Mouse (Mus musculus) hindbrain, embryonic 13.5 days (tissue): Measurements from ENCODE around the gene Cnot6. TPM values are rescaled to one million over a fixed set of nuclear protein-coding genes. Genes with fewer than 3 reads are reported as not detected.

Source experiments
- ATAC-seq: fragments of 200-750 bp; cut with Nextera tagmentation; 2 replicates; pipeline ENCODE4 v1.8.0; 2017; ENCODE audit warnings: moderate TSS enrichment; ENCODE audit not compliant: low FRiP score
- H3K27ac ChIP-seq: fragments of 300-500 bp; sonication (generic); 2 replicates; pipeline ENCODE4 v1.5.1; 2015; ENCODE audit warnings: inconsistent platforms, mild to moderate bottlenecking, moderate library complexity
- H3K27me3 ChIP-seq: fragments of 300-500 bp; sonication (generic); 2 replicates; pipeline ENCODE4 v1.6.1; 2015; ENCODE audit warnings: mild to moderate bottlenecking, inconsistent platforms
- H3K36me3 ChIP-seq: fragments of 300-500 bp; sonication (generic); 2 replicates; pipeline ENCODE4 v1.6.1; 2015; ENCODE audit warnings: mild to moderate bottlenecking, inconsistent platforms
- H3K4me1 ChIP-seq: fragments of 300-500 bp; sonication (generic); replicated peaks from 2 replicates; pipeline ENCODE4 v1.6.1; 2015; ENCODE audit warnings: inconsistent platforms
- H3K4me2 ChIP-seq: fragments of 300-500 bp; sonication (generic); 2 replicates; pipeline ENCODE4 v1.6.1; 2015; ENCODE audit warnings: inconsistent platforms, mild to moderate bottlenecking, moderate library complexity
- H3K4me3 ChIP-seq: fragments of 300-500 bp; sonication (generic); 2 replicates; pipeline ENCODE4 v1.5.1; 2015; ENCODE audit warnings: mild to moderate bottlenecking, inconsistent platforms
- H3K9ac ChIP-seq: fragments of 300-500 bp; sonication (generic); 2 replicates; pipeline ENCODE4 v1.6.1; 2015; ENCODE audit warnings: mild to moderate bottlenecking, inconsistent platforms
- H3K9me3 ChIP-seq: fragments of 300-500 bp; sonication (generic); 2 replicates; pipeline ENCODE4 v1.6.1; 2016; ENCODE audit warnings: inconsistent platforms
- WGBS: fragments of 180-500 bp; shearing (Covaris S2); methylation state at CpG from one replicate; pipeline ENCODE4 v1.1.7; 2015; 5-methylcytosine and 5-hydroxymethylcytosine counted together
- polyA plus RNA-seq: library from polyadenylated mRNA; unstranded; fragments of >200 nt; fragmentation: Nextera tagmentation; extraction: Ambion mirVana; gene quantifications from 2 replicates; pipeline ENCODE4 v1.2.1, GENCODE M21; 2015

Cnot6 gene
- polyA plus RNA-seq, 1 experiment from 2014 or later = 57.1 TPM

DNA sequence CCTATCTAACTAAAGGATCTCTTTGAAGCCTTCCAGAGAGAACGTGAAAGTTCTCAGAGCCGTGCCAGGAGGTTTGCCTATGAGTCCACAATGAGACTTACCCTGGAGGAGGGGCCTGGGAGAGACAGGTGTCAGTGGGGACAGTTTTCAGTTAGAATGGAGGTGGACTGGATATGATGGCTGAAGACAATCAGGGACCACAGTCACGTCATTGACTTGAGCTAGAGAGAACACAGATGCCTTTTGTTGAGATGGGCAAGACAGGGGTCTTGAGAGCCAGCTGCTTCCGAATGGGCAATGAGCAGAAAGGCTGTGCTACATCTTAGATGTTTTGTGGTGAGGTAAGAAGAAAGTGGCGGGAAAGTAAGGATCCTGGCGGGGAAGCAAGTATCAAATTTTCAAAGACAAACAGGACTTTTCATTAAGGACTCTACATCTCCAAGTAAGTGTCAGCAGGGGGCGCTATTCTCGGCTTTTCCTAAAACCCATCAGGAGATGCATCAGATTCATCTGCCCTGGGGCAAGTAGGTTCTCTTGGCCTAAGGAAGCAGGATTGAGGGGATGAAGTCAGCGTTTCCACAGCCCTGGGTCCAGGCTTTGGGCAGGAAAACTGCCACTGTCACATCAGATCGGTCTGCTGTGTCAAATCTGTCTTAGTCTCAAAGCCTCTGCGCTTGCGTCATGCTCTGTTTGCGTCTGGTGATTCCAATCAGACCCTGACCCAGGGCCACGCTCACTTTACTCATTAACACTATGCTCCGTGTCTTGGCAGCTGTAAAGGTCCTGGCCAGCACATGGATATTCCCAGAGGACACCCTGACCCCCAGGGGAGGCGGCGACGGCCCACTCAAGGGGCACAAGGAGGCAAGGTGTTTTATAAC is 62.2 kb downstream of the Cnot6 start:
- Histone ChIP-seq H3K4me2 (no peak overlapping the region), H3K27me3 (no peaks in the 10 kb centered on the region), H3K9me3 (no peaks in the 10 kb centered on the region), H3K4me1 (0 out of 2 replicates have a peak, but pooled peaks cover 4% of the 10 kb centered on the region), H3K36me3 (no peaks in the 10 kb centered on the region), H3K9ac (no peak overlapping the region), H3K4me3 (no peak overlapping the region), H3K27ac (no peak overlapping the region)
- WGBS = 56% methylated on average over 18 of the region's 18 CpGs
- no peak for ATAC-seq

- no peak for ATAC-seq
- Histone ChIP-seq H3K4me2 (no peak overlapping the region), H3K27me3 (no peaks in the 10 kb centered on the region), H3K9me3 (no peaks in the 10 kb centered on the region), H3K27ac (no peak overlapping the region), H3K36me3 (no peaks in the 10 kb centered on the region), H3K4me3 (no peak overlapping the region), H3K4me1 (no peaks in the 10 kb centered on the region), H3K9ac (no peak overlapping the region)
- 70% methylated on average over 8 of the region's 8 CpGs for WGBS
Measured at GRCm38 (mm10) chr11:49645677-49646076, 66.8 kb downstream of the Cnot6 start.

DNA sequence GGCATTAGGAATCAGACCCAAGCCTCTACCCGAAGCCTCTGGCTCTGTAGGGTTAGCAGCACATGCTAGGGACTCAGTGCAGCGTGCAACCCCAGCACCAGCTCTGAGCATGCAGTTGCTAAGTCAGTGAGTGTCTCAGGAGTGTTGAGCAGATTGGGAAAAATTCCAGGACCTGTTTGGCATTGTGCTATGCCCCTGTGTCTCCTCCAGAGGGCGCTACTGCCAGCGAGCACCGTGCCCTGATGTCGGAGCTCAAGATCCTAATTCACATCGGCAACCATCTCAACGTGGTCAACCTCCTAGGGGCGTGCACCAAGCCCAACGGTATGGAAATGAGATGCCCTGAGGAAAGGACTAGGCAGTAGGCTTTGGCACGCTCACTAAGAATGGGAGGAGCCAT is 76.1 kb downstream of the Cnot6 start:
- Histone ChIP-seq H3K9ac (no peak overlapping the region), H3K4me3 (no peak overlapping the region), H3K36me3 (no peaks in the 10 kb centered on the region), H3K4me2 (no peak overlapping the region), H3K27ac (no peak overlapping the region), H3K4me1 (peaks cover 21% of the 10 kb centered on the region), H3K9me3 (no peaks in the 10 kb centered on the region), H3K27me3 (peaks cover 69% of the 10 kb centered on the region)
- no peak for ATAC-seq
- 6% methylated on average over 11 of the region's 11 CpGs for WGBS

- no peak overlapping the region for H3K27ac ChIP-seq
- peaks cover 21% of the 10 kb centered on the region for H3K4me1 ChIP-seq
- no peak overlapping the region for H3K4me2 ChIP-seq
- no peaks in the 10 kb centered on the region for H3K9me3 ChIP-seq
- H3K9ac ChIP-seq = no peak overlapping the region
- no peak overlapping the region for H3K4me3 ChIP-seq
- no peaks in the 10 kb centered on the region for H3K36me3 ChIP-seq
- no peak for ATAC-seq
- peaks cover 73% of the 10 kb centered on the region for H3K27me3 ChIP-seq
- WGBS = 72% methylated on average over 6 of the region's 6 CpGs
Measured at GRCm38 (mm10) chr11:49635671-49636070, 76.9 kb downstream of the Cnot6 start.

GRCm38 (mm10) chr11:49634101-49634500 is 78.4 kb downstream of the Cnot6 start:
- no peaks in the 10 kb centered on the region for H3K9me3 ChIP-seq
- H3K4me1 ChIP-seq = peaks cover 21% of the 10 kb centered on the region
- peak overlapping the region; percentile 29 for H3K4me3 ChIP-seq
- peak overlapping the region; percentile 8; the same call in 1 of the 2 replicates for H3K9ac ChIP-seq
- no peak overlapping the region for H3K27ac ChIP-seq
- H3K4me2 ChIP-seq = peak overlapping the region; percentile 52
- H3K27me3 ChIP-seq = peaks cover 77% of the 10 kb centered on the region
- H3K36me3 ChIP-seq = no peaks in the 10 kb centered on the region
- ATAC-seq = peak; percentile 18; the same call in 1 of the 2 replicates
- 8% methylated on average over 22 of the region's 22 CpGs for WGBS

DNA sequence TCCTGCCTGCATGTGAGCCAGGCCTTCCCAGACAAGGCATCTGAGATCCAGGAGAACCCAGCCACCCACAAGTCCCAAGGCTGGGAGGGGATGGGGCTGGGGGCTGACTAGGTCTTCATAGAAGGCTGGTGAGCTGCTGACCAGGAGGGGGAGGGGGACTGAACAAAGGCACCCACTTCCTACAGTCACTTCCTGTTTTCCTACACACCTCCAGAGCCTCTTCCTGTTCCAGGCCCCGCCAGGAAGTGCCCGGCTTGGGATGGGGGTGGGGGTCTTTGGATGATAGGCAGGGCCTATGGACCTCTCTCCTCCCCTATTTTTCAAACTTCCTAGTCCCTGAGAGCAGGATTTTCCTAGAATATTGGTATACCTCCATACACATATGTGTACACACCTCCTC is 80.3 kb downstream of the Cnot6 start:
- Histone ChIP-seq H3K4me3 (no peak overlapping the region), H3K27ac (no peak overlapping the region), H3K4me2 (no peak overlapping the region), H3K9me3 (no peaks in the 10 kb centered on the region), H3K9ac (no peak overlapping the region), H3K36me3 (no peaks in the 10 kb centered on the region), H3K4me1 (peaks cover 21% of the 10 kb centered on the region), H3K27me3 (peaks cover 65% of the 10 kb centered on the region)
- WGBS = 83% methylated on average over 2 of the region's 2 CpGs
- ATAC-seq = no peak

GRCm38 (mm10) chr11:49631154-49631553 is 81.4 kb downstream of the Cnot6 start:
- H3K4me1 ChIP-seq = peaks cover 14% of the 10 kb centered on the region
- H3K9me3 ChIP-seq = no peaks in the 10 kb centered on the region
- no peak overlapping the region for H3K4me2 ChIP-seq
- ATAC-seq = no peak
- H3K4me3 ChIP-seq = no peak overlapping the region
- no peak overlapping the region for H3K27ac ChIP-seq
- H3K9ac ChIP-seq = no peak overlapping the region
- no peaks in the 10 kb centered on the region for H3K36me3 ChIP-seq
- peaks cover 54% of the 10 kb centered on the region for H3K27me3 ChIP-seq
- 30% methylated on average over 3 of the region's 3 CpGs for WGBS

GRCm38 (mm10) chr11:49626748-49627147 is 85.8 kb downstream of the Cnot6 start:
- Histone ChIP-seq H3K27me3 (peaks cover 11% of the 10 kb centered on the region; the same call in 1 of the 2 replicates), H3K4me1 (no peaks in the 10 kb centered on the region), H3K36me3 (no peaks in the 10 kb centered on the region), H3K27ac (no peak overlapping the region), H3K4me3 (no peak overlapping the region), H3K4me2 (no peak overlapping the region), H3K9me3 (no peaks in the 10 kb centered on the region), H3K9ac (no peak overlapping the region)
- no peak for ATAC-seq
- WGBS = 69% methylated on average over 8 of the region's 8 CpGs

- H3K4me3 ChIP-seq = no peak overlapping the region
- ATAC-seq = no peak
- no peak overlapping the region for H3K4me2 ChIP-seq
- no peak overlapping the region for H3K9ac ChIP-seq
- no peaks in the 10 kb centered on the region for H3K4me1 ChIP-seq
- 0 out of 2 replicates have a peak, but pooled peaks cover 4% of the 10 kb centered on the region for H3K27me3 ChIP-seq
- H3K9me3 ChIP-seq = no peaks in the 10 kb centered on the region
- H3K36me3 ChIP-seq = no peaks in the 10 kb centered on the region
- 66% methylated on average over 15 of the region's 15 CpGs for WGBS
- no peak overlapping the region for H3K27ac ChIP-seq
Measured at GRCm38 (mm10) chr11:49625863-49626262, 86.7 kb downstream of the Cnot6 start.

GRCm38 (mm10) chr11:49624156-49624555 is 88.4 kb downstream of the Cnot6 start:
- no peak for ATAC-seq
- H3K4me3 ChIP-seq = no peak overlapping the region
- 82% methylated on average over 3 of the region's 3 CpGs for WGBS
- no peak overlapping the region for H3K4me2 ChIP-seq
- H3K27me3 ChIP-seq = no peaks in the 10 kb centered on the region
- no peak overlapping the region for H3K27ac ChIP-seq
- H3K36me3 ChIP-seq = no peaks in the 10 kb centered on the region
- no peaks in the 10 kb centered on the region for H3K9me3 ChIP-seq
- no peak overlapping the region for H3K9ac ChIP-seq
- no peaks in the 10 kb centered on the region for H3K4me1 ChIP-seq

DNA sequence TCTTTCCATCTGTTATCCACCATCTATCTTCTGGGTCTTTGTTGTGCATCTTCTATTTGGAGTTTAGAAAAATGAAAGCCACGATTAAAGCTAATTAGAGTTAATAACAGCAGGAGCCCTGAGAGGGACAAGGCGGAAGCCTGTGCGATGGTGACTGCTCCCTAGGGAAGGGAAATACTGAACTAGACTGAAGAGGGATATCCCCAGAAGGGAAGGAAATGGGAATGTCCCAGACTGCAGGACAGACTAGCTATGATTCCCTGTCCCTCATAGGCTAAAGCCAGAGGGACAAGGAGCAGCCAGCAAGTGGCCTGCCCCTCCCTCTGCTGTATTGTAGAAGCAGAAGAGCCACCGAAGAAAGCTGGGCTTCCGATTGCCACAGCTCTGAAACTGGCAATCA is 90.6 kb downstream of the Cnot6 start:
- H3K4me1 ChIP-seq = no peaks in the 10 kb centered on the region
- no peak overlapping the region for H3K4me2 ChIP-seq
- H3K9ac ChIP-seq = no peak overlapping the region
- no peaks in the 10 kb centered on the region for H3K27me3 ChIP-seq
- H3K36me3 ChIP-seq = no peaks in the 10 kb centered on the region
- no peak for ATAC-seq
- H3K9me3 ChIP-seq = no peaks in the 10 kb centered on the region
- no peak overlapping the region for H3K4me3 ChIP-seq
- WGBS = 80% methylated on average over 5 of the region's 5 CpGs
- H3K27ac ChIP-seq = no peak overlapping the region
